ENCODE assay signal across 8 mouse cellular contexts in the genomic region with DNA sequence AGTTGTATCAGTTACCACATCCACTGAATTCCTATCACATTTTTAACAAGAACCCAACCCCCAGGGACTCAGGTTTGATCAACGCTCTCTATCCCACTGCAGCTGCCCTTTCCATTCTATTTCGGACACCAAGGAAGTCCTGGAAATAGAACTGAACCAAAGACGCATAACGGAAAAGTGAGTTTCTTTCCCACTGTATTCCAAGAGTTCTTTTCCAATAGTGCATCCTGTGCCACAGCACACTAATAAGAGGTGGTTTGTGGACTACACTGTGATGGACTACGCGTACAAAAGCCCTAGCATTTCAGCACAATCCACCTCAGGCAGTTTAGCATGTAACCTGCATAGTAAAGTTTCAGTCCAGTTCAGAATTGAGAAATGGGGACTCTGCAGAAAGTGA. TPM values are rescaled to one million over a fixed set of nuclear protein-coding genes. Genes with fewer than 3 reads are reported as not detected.
A peak's percentile ranks its signal among the peaks of the same experiment; 100 is the strongest.
DNase-seq lines count a peak whose midpoint lies in the region; ATAC-seq and TF ChIP-seq lines count a peak whose summit lies in the region.

No protein-coding gene starts in this region.

- TF ChIP-seq POLR2A in cortical plate, adult 2 months (IDR thresholded peaks at IDR 0.05; ENCODE audit: extremely low read depth, insufficient read depth, low read length), result no peak

- peak overlapping the region; percentile 62 for H3K4me3 ChIP-seq in cortical plate, adult 2 months (ENCODE audit: insufficient read depth, low read length)
- peak overlapping the region; percentile 83 for H3K4me3 ChIP-seq in hindbrain, embryonic 12.5 days
- H3K4me3 ChIP-seq in megakaryocyte, embryonic 14.5 days (replicated peaks), result peak overlapping the region; percentile 97

- no peak for ATAC-seq in hindbrain, embryonic 12.5 days (ENCODE audit: low FRiP score)

- H3K9ac ChIP-seq in hindbrain, embryonic 12.5 days, result peak overlapping the region; percentile 98

- H3K27me3 ChIP-seq in hindbrain, embryonic 12.5 days, result no peaks in the 10 kb centered on the region
- no peaks in the 10 kb centered on the region for H3K27me3 ChIP-seq in megakaryocyte, embryonic 14.5 days (replicated peaks)

- WGBS in hindbrain, embryonic 12.5 days, result 65% methylated on average over 6 of the region's 6 CpGs

- DNase-seq in kidney, adult 9 months, result peak; percentile 12
- no peak for DNase-seq in kidney, postnatal 14 days
- DNase-seq in frontal cortex, postnatal 36 days (ENCODE audit: low spot score in 2 of 2), result no peak
- no peak for DNase-seq in thymus, postnatal 14 days
- no peak for DNase-seq in gastrocnemius, postnatal 10 days

- H3K27ac ChIP-seq in cortical plate, adult 2 months (ENCODE audit: insufficient read depth, low read length), result peak overlapping the region; percentile 98; the same call in 1 of the 2 replicates
- peak overlapping the region; percentile 99; the same call in 1 of the 2 replicates for H3K27ac ChIP-seq in hindbrain, embryonic 12.5 days

- no peaks in the 10 kb centered on the region for H3K9me3 ChIP-seq in hindbrain, embryonic 12.5 days (replicated peaks)
- no peaks in the 10 kb centered on the region for H3K9me3 ChIP-seq in megakaryocyte, embryonic 14.5 days

- H3K4me2 ChIP-seq in hindbrain, embryonic 12.5 days (replicated peaks), result peak overlapping the region; percentile 74

- no peaks in the 10 kb centered on the region for H3K36me3 ChIP-seq in hindbrain, embryonic 12.5 days
- H3K36me3 ChIP-seq in megakaryocyte, embryonic 14.5 days (replicated peaks; ENCODE audit: low read length), result no peaks in the 10 kb centered on the region

- TF ChIP-seq CTCF in cortical plate, adult 2 months (IDR thresholded peaks at IDR 0.05; ENCODE audit: extremely low read depth, insufficient read depth, low read length), result no peak

- H3K4me1 ChIP-seq in cortical plate, adult 2 months (ENCODE audit: control insufficient read depth, insufficient read depth, low read length), result peaks cover 4% of the 10 kb centered on the region; the same call in 1 of the 2 replicates
- peaks cover 7% of the 10 kb centered on the region for H3K4me1 ChIP-seq in hindbrain, embryonic 12.5 days
- peaks cover 41% of the 10 kb centered on the region for H3K4me1 ChIP-seq in megakaryocyte, embryonic 14.5 days

RNA-seq across cellular contexts. Expression of gene Tbc1d5, which starts 1.2 kb away (rescaled TPM):
- 23.0 and 23.4 TPM in 2 replicates for polyA plus RNA-seq in cortical plate, adult 2 months (2012; rRNA removed)
- polyA plus RNA-seq in hindbrain, embryonic 12.5 days (2016; fragmentation: Nextera tagmentation; extraction: Ambion mirVana), result 10.5 and 11.7 TPM in 2 replicates
- 7.2 and 19.7 TPM in 2 replicates for polyA plus RNA-seq in megakaryocyte, embryonic 14.5 days (2012; ENCODE audit: insufficient read depth, low replicate concordance)
- total RNA-seq in gastrocnemius, postnatal 10 days (2021), result 10 to 100 TPM in 1 of 2 experiments, 1 to 10 TPM in 1; 8.2 to 12.1 TPM
